Mouse (Mus musculus) myocyte (in vitro differentiated cells): ENCODE measurements around the gene Gstt1.

Experiments used
- CEBPB ChIP-seq: IDR thresholded peaks from 2 replicates; pipeline ENCODE4 v1.6.1; 2011; ENCODE audit warnings: mild to moderate bottlenecking, moderate library complexity; ENCODE audit not compliant: poor library complexity, insufficient read depth, severe bottlenecking
- E2F4 ChIP-seq: IDR thresholded peaks from one replicate; pipeline ENCODE4 v1.6.1; 2011; ENCODE audit warnings: mild to moderate bottlenecking, control low read depth, moderate library complexity; ENCODE audit not compliant: insufficient read depth
- MAX ChIP-seq: IDR thresholded peaks from one replicate; pipeline ENCODE4 v1.6.1; 2011; ENCODE audit warnings: low read depth, mild to moderate bottlenecking, control low read depth
- MYOD1 ChIP-seq, 3 experiments: IDR thresholded peaks; one replicate each; pipeline ENCODE4 v1.6.1; 2011; ENCODE audit warnings: control low read depth in 2 of 3, low read depth in 2 of 3, mild to moderate bottlenecking in 2 of 3, moderate library complexity in 1 of 3; ENCODE audit not compliant: insufficient read length in 2 of 3, control insufficient read depth in 1 of 3
- MYOG ChIP-seq, 3 experiments: IDR thresholded peaks; one replicate each; pipeline ENCODE4 v1.6.1; 2011; ENCODE audit warnings: control low read depth in 2 of 3, low read depth in 2 of 3, mild to moderate bottlenecking in 2 of 3; ENCODE audit not compliant: insufficient read length in 2 of 3, control insufficient read depth in 1 of 3, insufficient read depth in 1 of 3
- POLR2A ChIP-seq: IDR thresholded peaks from one replicate; pipeline ENCODE4 v1.6.1; 2011; ENCODE audit warnings: low read depth, mild to moderate bottlenecking, control low read depth, moderate library complexity; ENCODE audit not compliant: insufficient read length
- SRF ChIP-seq: IDR thresholded peaks from one replicate; pipeline ENCODE4 v1.6.1; 2011; ENCODE audit warnings: low read depth; ENCODE audit not compliant: control insufficient read depth, insufficient read length
- TCF3 ChIP-seq: IDR thresholded peaks from one replicate; pipeline ENCODE4 v1.6.1; 2011; ENCODE audit warnings: low read depth, control low read depth; ENCODE audit not compliant: insufficient read length

DNA sequence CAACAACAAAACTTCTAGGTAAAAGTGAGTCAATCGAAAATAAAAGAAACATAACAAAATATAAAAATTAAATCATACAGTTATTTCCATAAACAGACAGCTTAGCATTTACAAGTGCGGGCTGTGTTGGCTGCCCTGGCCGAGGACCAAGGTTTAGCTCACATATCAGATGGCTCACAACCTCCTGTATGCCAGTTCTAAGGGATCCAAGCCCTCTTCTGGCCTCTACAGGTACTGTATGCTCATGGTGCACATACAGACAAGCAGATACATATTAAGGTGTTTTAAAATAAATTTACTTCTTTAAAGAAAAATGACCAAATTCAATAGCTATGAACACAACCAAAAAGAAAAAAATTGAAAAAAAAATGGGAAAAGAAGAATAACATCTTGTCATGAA, 38.1 kb downstream of the Gstt1 start:
- TF ChIP-seq POLR2A = no peak
- no peak for TF ChIP-seq CEBPB
- no peak for TF ChIP-seq TCF3
- no peak for TF ChIP-seq MYOD1 (IDR thresholded peaks at IDR 0.05; ENCODE audit: control insufficient read depth in 1 of 3, insufficient read length in 2 of 3, low read depth in 2 of 3)
- TF ChIP-seq MYOG (IDR thresholded peaks at IDR 0.05; ENCODE audit: control insufficient read depth in 1 of 3, insufficient read depth in 1 of 3, insufficient read length in 2 of 3, low read depth in 2 of 3) = no peak
- no peak for TF ChIP-seq E2F4
- TF ChIP-seq SRF = no peak
- TF ChIP-seq MAX = no peak
